ENCODE assay signal across 8 mouse cellular contexts in genomic region chr2:27516289-27516688, GRCm38 (mm10). TPM values are rescaled to one million over a fixed set of nuclear protein-coding genes. Genes with fewer than 3 reads are reported as not detected.
DNase-seq lines count a peak whose midpoint lies in the region; ATAC-seq and TF ChIP-seq lines count a peak whose summit lies in the region.

No protein-coding gene starts in this region.

- WGBS in cerebellum, adult 2 months, result 0% methylated on average over 1 of the region's 1 CpGs
- 17% methylated on average over 1 of the region's 1 CpGs for WGBS in neural tube, embryonic 11.5 days
- 18% methylated on average over 1 of the region's 1 CpGs for WGBS in limb, embryonic 15.5 days
- WGBS in stomach, postnatal 0 days, result 6% methylated on average over 1 of the region's 1 CpGs

- ATAC-seq in neural tube, embryonic 11.5 days (ENCODE audit: insufficient read depth, low FRiP score, low TSS enrichment), result no peak
- no peak for ATAC-seq in limb, embryonic 15.5 days (ENCODE audit: insufficient number of reproducible peaks, low FRiP score, low TSS enrichment, low read depth)
- ATAC-seq in stomach, postnatal 0 days (ENCODE audit: low FRiP score, low TSS enrichment), result no peak
- ATAC-seq in megakaryocyte progenitor cell, adult 5-6 weeks (replicated peaks; ENCODE audit: poor library complexity), result no peak

- H3K36me3 ChIP-seq in neural tube, embryonic 11.5 days (ENCODE audit: control insufficient read depth, insufficient read depth, low read length), result peaks cover 9% of the 10 kb centered on the region; the same call in 1 of the 2 replicates
- H3K36me3 ChIP-seq in limb, embryonic 15.5 days, result peaks cover 31% of the 10 kb centered on the region
- H3K36me3 ChIP-seq in stomach, postnatal 0 days (ENCODE audit: control insufficient read depth, insufficient read depth, low read length), result 0 out of 2 replicates have a peak, but pooled peaks cover 6% of the 10 kb centered on the region

- TF ChIP-seq POLR2A in cerebellum, adult 2 months (IDR thresholded peaks at IDR 0.05; ENCODE audit: borderline replicate concordance, insufficient read depth, low read length), result no peak

- no peak for DNase-seq in cerebellum, adult 2 months
- no peak for DNase-seq in cerebellum, adult 11 months
- no peak for DNase-seq in neural tube, embryonic 11.5 days (ENCODE audit: low spot score)
- no peak for DNase-seq in neural tube, embryonic 10.5 days (ENCODE audit: extremely low spot score, low spot score)
- no peak for DNase-seq in stomach, postnatal 0 days (ENCODE audit: low spot score)
- no peak for DNase-seq in spleen, adult 12 weeks (ENCODE audit: low spot score)

- no peaks in the 10 kb centered on the region for H3K9me3 ChIP-seq in neural tube, embryonic 11.5 days (ENCODE audit: control insufficient read depth, low read length)
- no peaks in the 10 kb centered on the region for H3K9me3 ChIP-seq in limb, embryonic 15.5 days
- no peaks in the 10 kb centered on the region for H3K9me3 ChIP-seq in stomach, postnatal 0 days (ENCODE audit: control insufficient read depth, low read length)

- no peak for TF ChIP-seq CTCF in cerebellum, adult 2 months (IDR thresholded peaks at IDR 0.05; ENCODE audit: borderline replicate concordance, insufficient read depth, low read depth, low read length)
- no peak for TF ChIP-seq CTCF in stomach, postnatal 0 days (IDR thresholded peaks at IDR 0.05; ENCODE audit: low read depth)

- H3K4me3 ChIP-seq in cerebellum, adult 2 months (replicated peaks; ENCODE audit: insufficient read depth, low read depth, low read length), result peak overlapping the region; percentile 41
- H3K4me3 ChIP-seq in neural tube, embryonic 11.5 days (ENCODE audit: low read depth, low read length), result peak overlapping the region; percentile 87
- peak overlapping the region; percentile 95 for H3K4me3 ChIP-seq in limb, embryonic 15.5 days
- H3K4me3 ChIP-seq in stomach, postnatal 0 days (ENCODE audit: low read depth, low read length), result peak overlapping the region; percentile 82; the same call in 1 of the 2 replicates

- peak overlapping the region; percentile 82 for H3K4me2 ChIP-seq in neural tube, embryonic 11.5 days (ENCODE audit: low read depth)
- H3K4me2 ChIP-seq in limb, embryonic 15.5 days, result peak overlapping the region; percentile 81
- peak overlapping the region; percentile 89 for H3K4me2 ChIP-seq in stomach, postnatal 0 days (replicated peaks; ENCODE audit: low read depth)

- H3K4me1 ChIP-seq in cerebellum, adult 2 months (ENCODE audit: control insufficient read depth, insufficient read depth, low read length), result peaks cover 10% of the 10 kb centered on the region
- H3K4me1 ChIP-seq in neural tube, embryonic 11.5 days (ENCODE audit: control insufficient read depth, insufficient read depth, low read length), result peaks cover 11% of the 10 kb centered on the region
- H3K4me1 ChIP-seq in limb, embryonic 15.5 days, result peaks cover 26% of the 10 kb centered on the region
- H3K4me1 ChIP-seq in stomach, postnatal 0 days (replicated peaks; ENCODE audit: control insufficient read depth, insufficient read depth), result peaks cover 10% of the 10 kb centered on the region

- H3K9ac ChIP-seq in neural tube, embryonic 11.5 days (ENCODE audit: low read length), result peak overlapping the region; percentile 92
- H3K9ac ChIP-seq in limb, embryonic 15.5 days, result peak overlapping the region; percentile 95; the same call in 1 of the 2 replicates
- peak overlapping the region; percentile 87 for H3K9ac ChIP-seq in stomach, postnatal 0 days (ENCODE audit: low read length)

- H3K27ac ChIP-seq in cerebellum, adult 2 months (ENCODE audit: insufficient read depth, low read length), result no peak overlapping the region
- H3K27ac ChIP-seq in neural tube, embryonic 11.5 days (ENCODE audit: low read depth, low read length), result no peak overlapping the region
- no peak overlapping the region for H3K27ac ChIP-seq in limb, embryonic 15.5 days
- H3K27ac ChIP-seq in stomach, postnatal 0 days (replicated peaks), result no peak overlapping the region

- no peak for TF ChIP-seq EP300 in stomach, postnatal 0 days (optimal IDR thresholded peaks at IDR 0.05)

- no peaks in the 10 kb centered on the region for H3K27me3 ChIP-seq in cerebellum, adult 2 months (ENCODE audit: control insufficient read depth, insufficient read depth, low read length)
- no peaks in the 10 kb centered on the region for H3K27me3 ChIP-seq in neural tube, embryonic 11.5 days (ENCODE audit: control insufficient read depth, insufficient read depth, low read length)
- H3K27me3 ChIP-seq in limb, embryonic 15.5 days, result no peaks in the 10 kb centered on the region
- H3K27me3 ChIP-seq in stomach, postnatal 0 days (ENCODE audit: control insufficient read depth, insufficient read depth, low read length), result no peaks in the 10 kb centered on the region

RNA-seq across cellular contexts. Expression of gene Wdr5, which starts 1.3 kb away (rescaled TPM):
- 30.6 and 32.7 TPM in 2 replicates for polyA plus RNA-seq in cerebellum, adult 2 months (2012; rRNA removed)
- polyA plus RNA-seq in neural tube, embryonic 11.5 days (2014; fragmentation: Nextera tagmentation; extraction: Ambion mirVana), result 64.5 and 69.1 TPM in 2 replicates
- polyA plus RNA-seq in limb, embryonic 15.5 days (2015; fragmentation: Nextera tagmentation; extraction: Ambion mirVana), result 51.2 and 51.7 TPM in 2 replicates
- 19.3 and 19.7 TPM in 2 replicates for polyA plus RNA-seq in stomach, postnatal 0 days (2015; fragmentation: Nextera tagmentation; extraction: Ambion mirVana)
- 36.7 and 37.2 TPM in 2 replicates for total RNA-seq in megakaryocyte progenitor cell, adult 5-6 weeks (2015)
- total RNA-seq in megakaryocyte progenitor cell, adult 5-6 weeks (2017), result 85.6 and 87.3 TPM in 2 replicates

RNA-seq across cellular contexts. Expression of gene Brd3, which starts 8.8 kb away (rescaled TPM):
- 28.6 TPM in 2 replicates for polyA plus RNA-seq in cerebellum, adult 2 months (2012; rRNA removed)
- 198 and 204 TPM in 2 replicates for polyA plus RNA-seq in neural tube, embryonic 11.5 days (2014; fragmentation: Nextera tagmentation; extraction: Ambion mirVana)
- 112 and 116 TPM in 2 replicates for polyA plus RNA-seq in limb, embryonic 15.5 days (2015; fragmentation: Nextera tagmentation; extraction: Ambion mirVana)
- polyA plus RNA-seq in stomach, postnatal 0 days (2015; fragmentation: Nextera tagmentation; extraction: Ambion mirVana), result 41.0 and 48.3 TPM in 2 replicates
- 52.4 and 54.7 TPM in 2 replicates for total RNA-seq in megakaryocyte progenitor cell, adult 5-6 weeks (2015)
- total RNA-seq in megakaryocyte progenitor cell, adult 5-6 weeks (2017), result 26.7 and 29.4 TPM in 2 replicates

Comparison
In these comparisons a context has a peak if more than half of its experiments do, and no peak if none do; other contexts are left out.
1. H3K4me3 ChIP-seq: peak in every context shown above with its lines; median percentile 95 in limb, embryonic 15.5 days; 87 in neural tube, embryonic 11.5 days; 82 in stomach, postnatal 0 days; 41 in cerebellum, adult 2 months.